Mouse (Mus musculus): ENCODE data around the gene Mycn. TPM values are rescaled to one million over a fixed set of nuclear protein-coding genes. Genes with fewer than 3 reads are reported as not detected.

Gene Mycn
- polyA plus RNA-seq (2012; fragmentation: generic; extraction: Trizol) = 0.06 TPM
- long read RNA-seq, experiment 1 = 0 reads
- long read RNA-seq, experiment 2 = 0 reads

DNA sequence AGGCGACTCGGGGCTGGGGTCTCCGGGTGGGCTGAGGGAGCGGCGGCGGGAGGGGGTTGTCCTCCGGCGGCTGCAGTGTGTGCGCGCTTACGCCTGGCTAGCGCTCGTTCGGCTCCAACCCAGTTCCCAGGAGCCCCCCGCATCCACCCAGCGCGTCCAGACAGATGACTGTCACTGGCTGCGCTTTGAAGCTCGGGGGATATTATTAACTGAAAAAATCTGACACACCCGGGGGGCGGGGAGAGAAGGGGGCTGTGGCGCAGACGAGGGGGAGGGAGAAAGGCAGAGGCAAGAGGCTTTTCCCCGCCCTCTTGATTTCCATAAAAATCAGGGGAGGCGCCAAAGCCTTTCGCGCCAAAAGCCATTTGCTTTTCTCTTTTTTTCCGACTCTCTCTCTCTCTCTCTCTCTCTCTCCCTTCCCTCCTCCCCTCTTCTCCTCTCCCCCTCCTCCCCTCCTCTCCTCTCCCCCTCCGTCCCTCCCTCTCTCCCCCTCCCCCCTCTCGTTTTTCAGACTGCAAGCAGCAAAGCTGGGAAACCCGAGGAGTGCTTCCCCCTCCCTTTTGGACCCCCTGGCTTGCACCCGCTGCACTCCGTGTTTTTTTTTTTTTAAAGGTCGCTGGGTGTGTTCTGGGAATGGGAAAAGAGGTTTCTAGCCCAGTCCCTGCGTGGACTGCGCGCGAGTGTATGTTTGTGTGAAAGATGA lies at the start of gene Mycn:
Gene Mycn (minus strand): TSS at position 254 of the 703 bp plus-strand sequence.
- peak within 1 kb of the TSS; percentile 25 for H3K4me3 ChIP-seq (ENCODE audit: insufficient read depth, poor library complexity, severe bottlenecking)
- no peaks in the 10 kb centered on the region for H3K79me3 ChIP-seq (ENCODE audit: low read depth)
- H3ac ChIP-seq (ENCODE audit: control insufficient read depth, insufficient read length, low read depth) = peak within 1 kb of the TSS; percentile 12
- H3K27me3 ChIP-seq (ENCODE audit: control insufficient read depth, insufficient read depth, insufficient read length) = peaks cover 16% of the 10 kb centered on the region
- no peaks in the 10 kb centered on the region for H3K36me3 ChIP-seq (ENCODE audit: control insufficient read depth, insufficient read depth)
- H3K79me2 ChIP-seq (ENCODE audit: control insufficient read depth, insufficient read depth) = no peaks in the 10 kb centered on the region
- TF ChIP-seq USF1 (IDR thresholded peaks at IDR 0.05; ENCODE audit: low read depth) (no peak), FOSL1 (IDR thresholded peaks at IDR 0.05; ENCODE audit: insufficient read depth, low read length, poor library complexity, severe bottlenecking) (no peak), CTCF (IDR thresholded peaks at IDR 0.05; ENCODE audit: control insufficient read depth, insufficient read depth, insufficient read length) (no peak), CEBPB (IDR thresholded peaks at IDR 0.05; ENCODE audit: low read depth) (no peak), MYOD1 (IDR thresholded peaks at IDR 0.05; ENCODE audit: control insufficient read depth, insufficient read length, low read depth) (no peak), MYOG (IDR thresholded peaks at IDR 0.05; ENCODE audit: control insufficient read depth, extremely low read depth, insufficient read length) (no peak), MAX (IDR thresholded peaks at IDR 0.05) (no peak)

DNA sequence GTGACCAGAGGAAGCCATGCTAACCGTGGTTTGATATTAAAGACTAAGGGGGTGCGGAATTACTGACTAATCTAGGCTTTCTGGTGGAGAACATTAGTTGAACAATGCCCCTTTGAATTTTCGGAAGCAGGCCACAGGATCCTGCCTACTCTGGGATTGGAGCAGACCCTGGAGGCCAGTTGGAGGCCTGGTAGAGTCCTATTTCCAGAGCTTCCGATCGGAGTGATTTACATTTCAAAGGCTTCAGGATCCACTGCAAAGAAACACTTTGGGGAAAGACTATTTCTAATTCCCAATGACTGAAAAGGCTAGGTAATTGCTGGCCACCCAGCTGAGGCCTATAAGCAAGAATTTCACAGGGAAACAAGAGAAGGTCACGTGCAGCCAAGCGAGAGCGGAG lies 45.7 kb upstream of the Mycn start:
- TF ChIP-seq MAX (IDR thresholded peaks at IDR 0.05) (no peak), FOSL1 (IDR thresholded peaks at IDR 0.05; ENCODE audit: insufficient read depth, low read length, poor library complexity, severe bottlenecking) (no peak), CTCF (IDR thresholded peaks at IDR 0.05; ENCODE audit: control insufficient read depth, insufficient read depth, insufficient read length) (no peak), MYOG (IDR thresholded peaks at IDR 0.05; ENCODE audit: control insufficient read depth, extremely low read depth, insufficient read length) (no peak), USF1 (IDR thresholded peaks at IDR 0.05; ENCODE audit: low read depth) (no peak), MYOD1 (IDR thresholded peaks at IDR 0.05; ENCODE audit: control insufficient read depth, insufficient read length, low read depth) (no peak), CEBPB (IDR thresholded peaks at IDR 0.05; ENCODE audit: low read depth) (no peak)
- H3ac ChIP-seq (ENCODE audit: control insufficient read depth, insufficient read length, low read depth) = no peak overlapping the region
- H3K4me3 ChIP-seq (ENCODE audit: insufficient read depth, poor library complexity, severe bottlenecking) = no peak overlapping the region
- H3K79me2 ChIP-seq (ENCODE audit: control insufficient read depth, insufficient read depth) = no peaks in the 10 kb centered on the region
- H3K36me3 ChIP-seq (ENCODE audit: control insufficient read depth, insufficient read depth) = no peaks in the 10 kb centered on the region
- H3K27me3 ChIP-seq (ENCODE audit: control insufficient read depth, insufficient read depth, insufficient read length) = no peaks in the 10 kb centered on the region
- no peaks in the 10 kb centered on the region for H3K79me3 ChIP-seq (ENCODE audit: low read depth)

DNA sequence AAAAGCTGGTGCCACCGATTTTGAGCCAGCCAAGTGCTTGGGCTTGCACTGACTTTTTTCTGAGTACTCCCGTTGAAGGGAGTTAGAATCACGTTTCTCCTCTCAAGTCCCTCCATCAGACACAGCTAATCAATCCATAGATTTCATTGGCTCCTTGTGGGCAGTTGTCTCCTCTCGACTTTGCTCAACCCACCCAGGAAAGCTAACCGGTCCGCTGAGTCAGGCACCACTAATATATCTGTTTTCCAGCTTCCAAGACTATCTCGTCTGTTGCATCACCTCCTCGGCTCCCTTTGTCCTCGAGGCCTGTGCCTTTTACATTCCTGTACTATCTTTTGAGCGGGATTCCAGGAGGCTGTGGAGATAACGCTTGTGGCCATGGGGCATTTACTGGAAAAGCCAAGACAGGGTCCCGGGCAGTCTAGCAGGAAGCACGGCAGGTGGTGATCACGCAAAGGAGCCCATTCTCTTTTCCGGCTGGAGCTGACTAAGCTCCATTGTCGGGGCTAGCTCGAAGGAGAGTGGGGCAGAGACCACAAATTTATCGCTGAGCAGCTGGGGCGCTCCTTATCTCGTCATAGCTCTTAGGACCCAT lies 45.0 kb upstream of the Mycn start:
- no peak for TF ChIP-seq MYOD1 (IDR thresholded peaks at IDR 0.05; ENCODE audit: control insufficient read depth, insufficient read length, low read depth)
- TF ChIP-seq CTCF (IDR thresholded peaks at IDR 0.05; ENCODE audit: control insufficient read depth, insufficient read depth, insufficient read length) = no peak
- TF ChIP-seq MYOG (IDR thresholded peaks at IDR 0.05; ENCODE audit: control insufficient read depth, extremely low read depth, insufficient read length) = no peak
- TF ChIP-seq MAX (IDR thresholded peaks at IDR 0.05) = no peak
- TF ChIP-seq FOSL1 (IDR thresholded peaks at IDR 0.05; ENCODE audit: insufficient read depth, low read length, poor library complexity, severe bottlenecking) = no peak
- TF ChIP-seq CEBPB (IDR thresholded peaks at IDR 0.05; ENCODE audit: low read depth) = no peak
- no peak for TF ChIP-seq USF1 (IDR thresholded peaks at IDR 0.05; ENCODE audit: low read depth)
- H3K79me2 ChIP-seq (ENCODE audit: control insufficient read depth, insufficient read depth) = no peaks in the 10 kb centered on the region
- H3K79me3 ChIP-seq (ENCODE audit: low read depth) = no peaks in the 10 kb centered on the region
- no peak overlapping the region for H3K4me3 ChIP-seq (ENCODE audit: insufficient read depth, poor library complexity, severe bottlenecking)
- H3K36me3 ChIP-seq (ENCODE audit: control insufficient read depth, insufficient read depth) = no peaks in the 10 kb centered on the region
- no peaks in the 10 kb centered on the region for H3K27me3 ChIP-seq (ENCODE audit: control insufficient read depth, insufficient read depth, insufficient read length)
- H3ac ChIP-seq (ENCODE audit: control insufficient read depth, insufficient read length, low read depth) = no peak overlapping the region

DNA sequence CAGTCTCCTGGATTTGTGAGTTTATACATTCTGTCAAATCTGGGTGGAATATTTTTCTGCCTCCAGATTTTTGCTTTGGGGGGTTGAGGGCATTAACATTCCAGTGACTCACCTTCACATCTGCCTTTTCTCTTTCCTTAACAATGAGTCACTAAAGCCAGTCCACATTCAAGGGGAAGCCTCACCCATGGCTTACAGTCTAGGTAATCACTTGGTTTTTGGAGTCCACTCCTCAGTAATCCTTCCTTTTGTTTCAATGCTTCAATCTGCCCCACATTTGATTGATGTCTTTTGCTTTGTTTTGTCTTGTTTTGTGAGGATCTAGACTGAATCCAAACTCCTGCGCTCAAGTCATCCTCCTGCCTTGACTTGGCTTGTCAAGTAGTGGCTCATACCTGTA lies 41.3 kb upstream of the Mycn start:
- Histone ChIP-seq H3K79me3 (ENCODE audit: low read depth) (no peaks in the 10 kb centered on the region), H3K4me3 (ENCODE audit: insufficient read depth, poor library complexity, severe bottlenecking) (no peak overlapping the region), H3K79me2 (ENCODE audit: control insufficient read depth, insufficient read depth) (no peaks in the 10 kb centered on the region), H3ac (ENCODE audit: control insufficient read depth, insufficient read length, low read depth) (no peak overlapping the region), H3K27me3 (ENCODE audit: control insufficient read depth, insufficient read depth, insufficient read length) (no peaks in the 10 kb centered on the region), H3K36me3 (ENCODE audit: control insufficient read depth, insufficient read depth) (no peaks in the 10 kb centered on the region)
- TF ChIP-seq MYOD1 (IDR thresholded peaks at IDR 0.05; ENCODE audit: control insufficient read depth, insufficient read length, low read depth) = no peak
- TF ChIP-seq USF1 (IDR thresholded peaks at IDR 0.05; ENCODE audit: low read depth) = no peak
- TF ChIP-seq CTCF (IDR thresholded peaks at IDR 0.05; ENCODE audit: control insufficient read depth, insufficient read depth, insufficient read length) = no peak
- no peak for TF ChIP-seq MYOG (IDR thresholded peaks at IDR 0.05; ENCODE audit: control insufficient read depth, extremely low read depth, insufficient read length)
- TF ChIP-seq FOSL1 (IDR thresholded peaks at IDR 0.05; ENCODE audit: insufficient read depth, low read length, poor library complexity, severe bottlenecking) = peak; percentile 39
- no peak for TF ChIP-seq CEBPB (IDR thresholded peaks at IDR 0.05; ENCODE audit: low read depth)

DNA sequence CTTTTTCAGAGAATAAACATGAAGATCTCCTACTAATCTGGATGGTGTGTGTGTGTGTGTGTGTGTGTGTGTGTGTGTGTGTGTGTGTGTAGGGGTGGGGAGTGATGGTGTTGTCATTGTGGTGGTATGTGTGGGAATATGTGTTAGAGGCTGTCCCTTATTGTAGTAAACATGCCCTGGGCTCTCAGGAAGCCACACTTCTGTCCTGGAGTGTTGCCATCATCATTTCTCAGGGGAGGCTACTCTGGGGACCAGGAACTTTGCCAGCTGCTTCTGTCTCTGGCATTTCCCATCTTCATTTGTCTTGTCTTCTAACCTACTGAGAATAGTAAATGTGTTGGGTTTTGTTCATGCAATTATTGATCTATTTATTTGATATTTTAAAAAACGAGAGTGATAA lies 33.7 kb upstream of the Mycn start:
- Histone ChIP-seq H3K27me3 (ENCODE audit: control insufficient read depth, insufficient read depth, insufficient read length) (no peaks in the 10 kb centered on the region), H3K4me3 (ENCODE audit: insufficient read depth, poor library complexity, severe bottlenecking) (no peak overlapping the region), H3K36me3 (ENCODE audit: control insufficient read depth, insufficient read depth) (no peaks in the 10 kb centered on the region), H3K79me2 (ENCODE audit: control insufficient read depth, insufficient read depth) (no peaks in the 10 kb centered on the region), H3ac (ENCODE audit: control insufficient read depth, insufficient read length, low read depth) (no peak overlapping the region), H3K79me3 (ENCODE audit: low read depth) (no peaks in the 10 kb centered on the region)
- TF ChIP-seq FOSL1 (IDR thresholded peaks at IDR 0.05; ENCODE audit: insufficient read depth, low read length, poor library complexity, severe bottlenecking) (no peak), MAX (IDR thresholded peaks at IDR 0.05) (no peak), CTCF (IDR thresholded peaks at IDR 0.05; ENCODE audit: control insufficient read depth, insufficient read depth, insufficient read length) (no peak), USF1 (IDR thresholded peaks at IDR 0.05; ENCODE audit: low read depth) (no peak), CEBPB (IDR thresholded peaks at IDR 0.05; ENCODE audit: low read depth) (no peak), MYOG (IDR thresholded peaks at IDR 0.05; ENCODE audit: control insufficient read depth, extremely low read depth, insufficient read length) (no peak), MYOD1 (IDR thresholded peaks at IDR 0.05; ENCODE audit: control insufficient read depth, insufficient read length, low read depth) (no peak)
